Mouse (Mus musculus) spleen, adult 2 months (tissue): ENCODE results near the gene Frmpd2. TPM values are rescaled to one million over a fixed set of nuclear protein-coding genes. Genes with fewer than 3 reads are reported as not detected.

ENCODE experiments used
- DNase-seq, 2 experiments: peaks; one replicate each; pipeline versions ENCODE4 v3.0.0 to v3.0.0-alpha.2; 2012 to 2021; ENCODE audit warnings: low spot score in 2 of 2, low read depth in 1 of 2
- H3K27ac ChIP-seq: fragments of 200-500 bp; 2 replicates; pipeline ENCODE4 v1.5.1; 2012; ENCODE audit warnings: low read length, inconsistent platforms; ENCODE audit not compliant: insufficient read depth
- H3K27me3 ChIP-seq: fragments of 200-500 bp; 2 replicates; pipeline ENCODE4 v1.6.1; 2012; ENCODE audit warnings: mild to moderate bottlenecking, moderate library complexity, low read length, inconsistent platforms; ENCODE audit not compliant: control insufficient read depth, insufficient read depth
- H3K36me3 ChIP-seq: fragments of 200-500 bp; 2 replicates; pipeline ENCODE4 v1.6.1; 2012; ENCODE audit warnings: mild to moderate bottlenecking, low read length, inconsistent platforms; ENCODE audit not compliant: control insufficient read depth, insufficient read depth
- H3K4me1 ChIP-seq: fragments of 200-500 bp; 2 replicates; pipeline ENCODE4 v1.6.1; 2011; ENCODE audit warnings: inconsistent platforms; ENCODE audit not compliant: control insufficient read depth, insufficient read depth, insufficient read length
- H3K4me3 ChIP-seq: fragments of 200-500 bp; 2 replicates; pipeline ENCODE4 v1.5.1; 2011; ENCODE audit warnings: mild to moderate bottlenecking, inconsistent platforms; ENCODE audit not compliant: insufficient read depth, insufficient read length; ENCODE audit errors: extremely low read depth
- CTCF ChIP-seq: fragments of 200-500 bp; IDR thresholded peaks from 2 replicates; pipeline ENCODE4 v1.5.1; 2011; ENCODE audit warnings: mild to moderate bottlenecking, inconsistent platforms; ENCODE audit not compliant: insufficient read depth, insufficient read length, insufficient replicate concordance; ENCODE audit errors: extremely low read depth
- POLR2A ChIP-seq: fragments of 200-500 bp; IDR thresholded peaks from 2 replicates; pipeline ENCODE4 v1.6.1; 2011; ENCODE audit warnings: low read depth, low read length, inconsistent platforms
- WGBS: fragments of 180-500 bp; shearing (Covaris S2); methylation state at CpG from one replicate; pipeline ENCODE4 v1.1.7; 2018; 5-methylcytosine and 5-hydroxymethylcytosine counted together
- polyA plus RNA-seq: library from polyadenylated mRNA; depleted of rRNA; stranded (reverse); fragments of >200 nt; gene quantifications from 2 replicates; pipeline ENCODE4 v1.2.3, GENCODE M21; 2012

Frmpd2 gene
- polyA plus RNA-seq, 1 experiment, result not detected

- Histone ChIP-seq H3K36me3 (no peaks in the 10 kb centered on the region), H3K27ac (no peak overlapping the region), H3K4me3 (no peak overlapping the region), H3K4me1 (no peaks in the 10 kb centered on the region), H3K27me3 (0 out of 2 replicates have a peak, but pooled peaks cover 1% of the 10 kb centered on the region)
- 51% methylated on average over 2 of the region's 2 CpGs for WGBS
- DNase-seq, result no peak
- TF ChIP-seq CTCF (no peak), POLR2A (no peak)
These were observed 55.1 kb downstream of the Frmpd2 start for GRCm38 (mm10) chr14:33526621-33527020.

- H3K36me3 ChIP-seq, result no peaks in the 10 kb centered on the region
- DNase-seq, result no peak
- no peak for TF ChIP-seq CTCF
- TF ChIP-seq POLR2A, result no peak
- no peaks in the 10 kb centered on the region for H3K4me1 ChIP-seq
- H3K4me3 ChIP-seq, result no peak overlapping the region
- WGBS, result 58% methylated on average over 3 of the region's 3 CpGs
- H3K27me3 ChIP-seq, result 0 out of 2 replicates have a peak, but pooled peaks cover 1% of the 10 kb centered on the region
- H3K27ac ChIP-seq, result no peak overlapping the region
These were observed 56.4 kb downstream of the Frmpd2 start for GRCm38 (mm10) chr14:33527938-33528337.

- no peaks in the 10 kb centered on the region for H3K36me3 ChIP-seq
- TF ChIP-seq CTCF, result no peak
- TF ChIP-seq POLR2A, result no peak
- no peak overlapping the region for H3K4me3 ChIP-seq
- DNase-seq, result no peak
- H3K4me1 ChIP-seq, result no peaks in the 10 kb centered on the region
- 0 out of 2 replicates have a peak, but pooled peaks cover 1% of the 10 kb centered on the region for H3K27me3 ChIP-seq
- no peak overlapping the region for H3K27ac ChIP-seq
- 89% methylated on average over 8 of the region's 8 CpGs for WGBS
These were observed 59.9 kb downstream of the Frmpd2 start for GRCm38 (mm10) chr14:33531331-33531912.

- H3K27ac ChIP-seq, result no peak overlapping the region
These were observed 61.3 kb downstream of the Frmpd2 start for GRCm38 (mm10) chr14:33532792-33533191.

GRCm38 (mm10) chr14:33533516-33533915 lies 62.0 kb downstream of the Frmpd2 start:
- no peak for DNase-seq

More at GRCm38 (mm10) chr14:33532792-33533191, 61.3 kb downstream of the Frmpd2 start:
- WGBS, result 86% methylated on average over 5 of the region's 5 CpGs
- Histone ChIP-seq H3K27me3 (no peaks in the 10 kb centered on the region), H3K36me3 (no peaks in the 10 kb centered on the region), H3K4me1 (no peaks in the 10 kb centered on the region), H3K4me3 (no peak overlapping the region)
- no peak for TF ChIP-seq POLR2A
- TF ChIP-seq CTCF, result no peak
- DNase-seq, result no peak

GRCm38 (mm10) chr14:33535317-33535716 lies 63.8 kb downstream of the Frmpd2 start:
- Histone ChIP-seq H3K27me3 (no peaks in the 10 kb centered on the region), H3K27ac (no peak overlapping the region), H3K4me1 (no peaks in the 10 kb centered on the region), H3K36me3 (no peaks in the 10 kb centered on the region), H3K4me3 (no peak overlapping the region)
- 74% methylated on average over 6 of the region's 6 CpGs for WGBS
- DNase-seq, result no peak
- no peak for TF ChIP-seq CTCF
- no peak for TF ChIP-seq POLR2A

More at GRCm38 (mm10) chr14:33533516-33533915, 62.0 kb downstream of the Frmpd2 start:
- no peaks in the 10 kb centered on the region for H3K27me3 ChIP-seq
- H3K4me1 ChIP-seq, result no peaks in the 10 kb centered on the region
- H3K4me3 ChIP-seq, result no peak overlapping the region
- no peak overlapping the region for H3K27ac ChIP-seq
- H3K36me3 ChIP-seq, result no peaks in the 10 kb centered on the region
- WGBS, result 52% methylated on average over 1 of the region's 1 CpGs
- no peak for TF ChIP-seq CTCF
- TF ChIP-seq POLR2A, result no peak

DNA sequence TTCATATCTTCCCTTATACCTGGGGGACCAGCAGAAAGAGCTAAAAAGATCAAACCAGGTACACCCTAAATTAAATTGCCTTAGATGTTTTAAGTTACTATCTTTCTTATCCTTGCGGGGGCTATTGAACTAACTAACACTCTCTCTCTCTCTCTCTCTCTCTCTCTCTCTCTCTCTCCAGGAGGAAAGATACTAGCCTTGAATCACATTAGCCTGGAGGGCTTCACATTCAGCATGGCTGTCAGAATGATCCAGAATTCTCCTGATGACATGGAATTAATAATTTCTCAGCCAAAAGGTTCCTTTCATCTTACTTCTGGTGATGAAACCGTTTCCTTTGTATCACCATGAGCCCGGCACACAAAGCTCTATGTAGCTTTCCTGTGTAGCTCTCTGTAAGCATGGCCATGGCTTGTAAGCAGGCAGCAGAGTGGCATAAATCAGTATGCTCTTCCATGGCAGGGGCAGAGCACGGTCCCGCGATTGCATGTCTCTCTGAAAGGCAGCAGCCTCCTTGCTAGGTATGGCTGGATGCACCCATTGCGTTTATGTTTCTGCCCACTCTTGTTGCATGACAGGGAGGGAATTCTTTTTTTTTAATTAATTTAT lies 68.2 kb downstream of the Frmpd2 start:
- 82% methylated on average over 7 of the region's 7 CpGs for WGBS
- TF ChIP-seq CTCF, result no peak
- no peak for TF ChIP-seq POLR2A
- no peaks in the 10 kb centered on the region for H3K27me3 ChIP-seq

More for the DNA sequence above, 68.2 kb downstream of the Frmpd2 start:
- H3K36me3 ChIP-seq, result no peaks in the 10 kb centered on the region
- H3K4me1 ChIP-seq, result no peaks in the 10 kb centered on the region
- H3K4me3 ChIP-seq, result no peak overlapping the region
- no peak for DNase-seq
- H3K27ac ChIP-seq, result no peak overlapping the region
